Mouse (Mus musculus) neural tube, embryonic 10.5 days (tissue): ENCODE measurements at regions not wholly inside any gene's neighbourhood (a gene's known extent, or its start where the extent isn't known, plus 50 kb on each side); places are given as distances from the start of the nearest gene placed in this dataset.

ENCODE experiments used
- DNase-seq: peaks from one replicate; pipeline ENCODE4 v3.0.0-alpha.2; 2017; ENCODE audit warnings: low spot score; ENCODE audit errors: extremely low spot score

DNA sequence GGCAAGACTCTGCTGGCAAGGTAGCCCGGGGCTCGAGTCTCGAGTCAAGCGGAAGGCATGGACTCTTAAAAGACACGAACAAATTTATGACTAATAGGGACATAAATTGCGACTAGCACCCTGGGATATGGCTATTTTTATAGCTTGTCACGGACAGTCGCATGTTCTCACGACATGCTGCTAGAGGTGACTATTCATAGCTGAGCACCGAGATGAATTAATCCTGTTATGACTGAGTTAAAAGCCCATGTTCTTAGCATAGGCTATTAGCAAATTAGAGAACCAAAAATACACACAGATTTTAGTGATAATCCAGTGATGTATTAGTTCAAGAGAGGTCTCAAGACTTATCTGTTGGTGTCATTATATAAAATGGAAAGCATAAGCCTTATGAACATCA, 539.2 kb downstream of the Gm19410 start:
- no peak for DNase-seq

- no peak for DNase-seq
These were observed 540.7 kb downstream of the Gm19410 start for GRCm38 (mm10) chr8:36306336-36306735.

- DNase-seq: no peak
These were observed 541.9 kb downstream of the Gm19410 start for GRCm38 (mm10) chr8:36307496-36307895.

DNA sequence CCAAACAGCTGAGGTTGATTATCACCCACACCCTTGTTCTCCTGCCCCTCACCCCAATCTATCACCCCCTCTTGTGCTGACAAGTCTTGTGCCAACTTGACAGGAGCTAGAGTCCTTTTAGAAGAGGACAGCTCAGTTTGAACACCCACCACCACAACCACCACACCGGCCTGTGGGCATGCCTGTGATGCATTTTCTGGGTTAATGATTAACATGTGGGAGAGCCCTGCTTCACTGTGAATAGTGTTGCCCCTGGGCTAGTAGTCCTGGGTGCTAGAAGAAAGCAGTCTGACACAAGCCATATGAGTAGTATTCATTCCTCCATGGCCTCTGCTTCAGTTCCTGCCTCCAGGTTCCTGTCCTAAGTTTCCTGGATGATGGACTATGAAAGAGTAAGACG, 542.5 kb downstream of the Gm19410 start:
- DNase-seq: no peak

DNA sequence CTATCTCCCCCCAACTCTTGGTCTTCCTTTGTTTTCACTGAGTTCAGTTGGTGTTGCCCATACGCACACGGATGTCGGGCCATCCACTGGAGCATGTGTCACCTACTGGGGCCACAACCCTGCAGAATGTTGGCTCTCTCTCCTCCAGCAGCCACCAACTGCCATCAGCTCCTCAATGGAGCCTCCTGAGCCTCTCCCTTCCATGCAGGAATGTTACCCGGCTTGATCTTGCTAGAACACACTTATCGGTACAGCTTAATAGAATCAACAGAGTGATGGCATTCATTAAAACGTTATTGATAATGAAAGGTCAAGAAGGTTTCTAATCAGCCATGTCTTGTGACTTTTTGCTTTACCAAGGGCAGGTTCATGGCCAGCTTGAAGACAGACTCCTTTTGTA, 543.7 kb downstream of the Gm19410 start:
- no peak for DNase-seq

DNA sequence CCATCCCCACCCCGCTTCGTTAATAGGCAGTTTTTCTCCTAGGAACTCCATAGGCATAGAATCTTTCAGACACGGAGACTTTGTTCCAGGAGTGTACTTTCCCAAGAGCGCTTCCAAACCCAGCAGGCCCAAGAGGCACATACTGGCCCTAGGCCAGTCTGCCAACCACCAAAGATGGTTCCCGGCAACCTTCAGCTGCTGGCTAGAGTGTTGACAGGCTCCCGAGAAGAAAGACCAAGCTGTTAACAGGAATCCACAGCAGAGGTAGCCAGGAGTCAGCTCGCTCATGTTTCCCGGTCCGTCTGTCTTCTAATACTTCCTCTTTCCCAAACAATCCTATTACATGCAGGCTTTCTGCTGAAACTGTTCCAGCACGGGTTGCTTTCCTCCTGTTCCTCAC, 544.4 kb downstream of the Gm19410 start:
- DNase-seq: no peak

DNA sequence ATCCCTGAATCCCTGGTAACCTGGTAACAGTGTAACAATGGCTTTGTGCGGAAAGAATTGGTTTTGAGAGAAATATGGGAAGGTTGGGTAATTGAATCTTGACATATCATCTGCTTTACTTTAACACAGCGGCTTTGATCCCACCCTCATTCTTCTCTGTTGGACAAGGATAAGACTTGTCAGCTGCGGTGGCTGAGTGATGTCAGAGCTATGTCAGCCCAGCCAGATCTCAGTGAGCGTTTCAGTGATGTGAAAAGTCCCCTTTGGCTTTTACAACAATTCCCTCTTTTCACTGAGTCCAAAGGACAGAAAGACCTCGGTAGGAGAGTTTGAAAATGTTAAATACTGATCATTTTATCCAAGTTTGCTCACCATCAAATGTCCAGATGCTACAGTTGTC, 546.1 kb downstream of the Gm19410 start:
- DNase-seq: no peak

GRCm38 (mm10) chr8:36312963-36313362, 547.4 kb downstream of the Gm19410 start:
- no peak for DNase-seq

DNA sequence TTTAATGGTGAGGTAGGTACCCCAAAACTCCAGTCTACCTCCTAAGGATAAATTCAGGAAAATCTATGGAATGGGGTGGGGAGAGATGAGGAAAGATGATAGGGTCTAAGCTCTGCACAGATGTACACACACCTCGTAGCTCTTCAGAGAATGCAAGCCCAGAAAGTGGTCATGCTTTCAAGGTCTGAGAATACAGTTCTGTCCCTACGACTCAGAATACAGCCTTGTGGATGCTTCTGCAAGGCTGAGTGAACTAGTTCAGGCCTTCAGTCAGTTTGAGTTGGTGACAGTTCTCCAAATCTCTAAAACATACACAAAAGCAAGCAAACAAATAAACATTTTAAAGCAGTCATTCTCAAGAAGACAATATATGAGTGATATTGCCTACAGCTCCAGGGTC, 552.8 kb downstream of the Gm19410 start:
- DNase-seq: no peak

DNA sequence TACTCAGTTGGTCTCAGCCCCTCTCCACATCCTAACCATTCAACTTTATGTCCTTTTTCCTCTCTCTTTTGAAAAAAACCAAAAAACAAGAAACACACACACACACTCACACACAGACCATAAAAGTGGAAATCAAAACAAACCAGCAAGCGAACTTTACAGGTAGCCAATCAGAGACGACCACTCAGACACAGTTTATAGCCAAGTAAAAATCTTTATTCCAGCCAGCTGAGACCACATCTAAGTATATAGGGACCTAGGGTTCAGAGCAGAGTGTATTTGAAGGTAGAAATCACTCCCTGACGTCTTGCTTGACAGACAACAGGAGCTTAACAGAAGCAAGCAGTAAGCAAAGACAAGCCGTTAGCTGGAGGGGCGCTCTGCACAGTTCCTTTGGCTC, 553.3 kb downstream of the Gm19410 start:
- DNase-seq: no peak

GRCm38 (mm10) chr8:36319314-36319959, 553.8 kb downstream of the Gm19410 start:
- DNase-seq: no peak

DNA sequence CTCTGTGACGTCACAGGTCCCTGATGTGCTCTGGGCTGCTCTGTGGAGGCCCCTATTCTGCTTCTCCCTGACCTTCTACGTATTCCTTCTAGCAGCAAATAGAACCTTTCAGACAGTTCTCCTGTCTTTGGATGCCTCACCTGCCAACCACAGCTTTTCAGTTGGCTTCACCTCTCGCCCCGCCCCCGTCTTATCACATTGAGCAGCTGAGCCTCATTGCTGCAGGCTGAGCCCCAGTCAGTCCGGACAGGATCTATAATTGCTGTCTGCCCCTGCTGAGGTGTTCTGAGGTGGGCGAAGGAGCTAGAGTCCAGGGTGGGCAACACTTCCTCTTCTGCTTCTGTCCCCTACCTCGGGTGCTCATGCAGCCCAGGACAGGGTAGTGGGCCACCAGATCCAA, 556.5 kb downstream of the Gm19410 start:
- DNase-seq: no peak

DNA sequence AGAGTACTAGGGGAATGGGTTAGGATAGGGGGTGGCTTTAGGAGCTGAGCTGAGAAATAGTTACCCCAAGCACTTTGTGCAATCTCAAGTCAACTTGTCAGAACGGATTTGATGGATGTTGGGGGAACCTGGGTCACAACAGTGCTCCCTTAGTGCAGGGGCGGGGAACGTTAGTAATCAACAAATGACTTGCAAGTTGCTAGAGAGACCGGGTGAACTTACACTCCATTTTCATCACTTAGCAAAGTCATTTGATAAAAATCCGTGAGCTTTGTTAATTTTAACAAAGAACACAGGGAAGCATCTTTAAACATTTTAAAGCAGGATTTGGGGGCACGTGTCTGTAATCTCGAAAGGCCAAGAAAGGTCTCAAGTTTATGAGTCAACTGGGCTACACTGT, 557.0 kb downstream of the Gm19410 start:
- no peak for DNase-seq

- no peak for DNase-seq
These were observed 573.0 kb downstream of the Gm19410 start for GRCm38 (mm10) chr8:36338628-36339027.

GRCm38 (mm10) chr8:36339449-36339848, 573.9 kb downstream of the Gm19410 start:
- DNase-seq: no peak

GRCm38 (mm10) chr8:36340454-36340853, 574.9 kb downstream of the Gm19410 start:
- no peak for DNase-seq

DNA sequence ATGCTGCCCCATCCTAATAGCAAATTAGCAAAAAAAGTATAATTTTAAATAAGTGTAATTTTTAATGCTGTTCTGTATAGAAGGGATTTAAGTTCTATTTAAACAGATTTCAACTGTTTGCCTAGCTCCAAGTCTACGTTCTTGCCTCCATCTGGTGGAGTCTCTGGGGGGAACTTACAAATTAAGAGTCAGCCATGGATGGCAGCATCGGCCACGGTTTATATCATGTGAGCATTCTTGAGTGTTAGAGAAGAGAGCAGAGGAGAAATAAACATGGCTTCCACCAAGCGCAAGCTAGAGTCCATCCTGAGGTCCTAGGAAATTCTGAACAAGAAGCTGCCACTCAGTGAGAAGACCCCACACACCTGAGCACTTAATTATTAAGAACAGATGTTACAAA, 576.4 kb downstream of the Gm19410 start:
- no peak for DNase-seq

- DNase-seq: no peak
These were observed 577.1 kb downstream of the Gm19410 start for GRCm38 (mm10) chr8:36342650-36343049.

DNA sequence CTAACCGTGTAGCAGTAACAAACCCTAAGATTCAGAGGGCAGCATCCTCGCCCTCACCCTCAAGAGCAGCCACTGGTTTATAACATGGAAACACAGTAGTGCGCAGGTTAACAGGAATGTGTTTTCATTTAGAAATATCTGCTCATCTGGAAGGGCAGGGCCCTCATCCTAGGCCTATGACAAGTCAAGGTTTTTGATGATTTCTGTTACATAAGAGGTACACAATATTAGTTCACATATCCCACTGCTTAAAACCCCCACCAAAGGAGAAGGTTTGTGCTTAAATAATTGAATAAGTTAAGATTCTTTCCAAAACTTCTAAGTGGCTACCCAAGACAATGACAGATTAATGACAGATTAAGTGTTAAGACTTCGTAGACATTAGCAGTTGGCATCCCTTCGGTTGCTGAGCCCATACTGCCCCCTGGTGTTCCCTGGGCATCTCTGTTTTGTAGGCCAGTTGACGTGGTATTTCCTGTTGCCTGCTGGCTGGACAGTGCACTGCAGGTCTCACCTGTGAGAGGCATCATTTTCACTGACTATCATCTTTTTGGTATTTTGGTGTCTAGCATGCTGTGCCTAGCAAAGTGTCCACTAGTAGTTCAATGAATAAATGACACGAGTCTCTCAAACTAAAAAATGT, 581.2 kb downstream of the Gm19410 start:
- peak; percentile 63 for DNase-seq

DNA sequence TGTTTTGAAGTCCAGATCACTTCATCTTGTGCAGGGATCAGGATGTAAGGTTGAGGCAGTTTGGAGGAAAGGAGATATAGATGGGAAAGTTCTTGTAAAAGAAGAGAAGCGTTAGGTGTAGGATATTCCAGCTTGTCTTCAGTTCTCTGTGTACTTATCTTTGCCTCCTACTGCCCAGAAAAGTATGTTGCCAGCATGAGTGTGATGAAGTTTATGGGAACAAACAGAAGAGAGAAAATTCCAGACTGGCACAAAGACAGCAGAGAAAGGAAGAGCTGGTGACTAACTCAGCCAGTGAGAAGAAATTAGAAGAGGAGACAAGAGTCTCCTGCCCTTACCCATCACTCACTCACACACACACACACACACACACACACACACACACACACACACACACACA, 582.5 kb downstream of the Gm19410 start:
- DNase-seq: no peak

GRCm38 (mm10) chr8:36354926-36355325, 589.3 kb downstream of the Gm19410 start:
- DNase-seq: no peak

- DNase-seq: no peak
These were observed 593.4 kb downstream of the Gm19410 start for GRCm38 (mm10) chr8:36358998-36359397.

DNA sequence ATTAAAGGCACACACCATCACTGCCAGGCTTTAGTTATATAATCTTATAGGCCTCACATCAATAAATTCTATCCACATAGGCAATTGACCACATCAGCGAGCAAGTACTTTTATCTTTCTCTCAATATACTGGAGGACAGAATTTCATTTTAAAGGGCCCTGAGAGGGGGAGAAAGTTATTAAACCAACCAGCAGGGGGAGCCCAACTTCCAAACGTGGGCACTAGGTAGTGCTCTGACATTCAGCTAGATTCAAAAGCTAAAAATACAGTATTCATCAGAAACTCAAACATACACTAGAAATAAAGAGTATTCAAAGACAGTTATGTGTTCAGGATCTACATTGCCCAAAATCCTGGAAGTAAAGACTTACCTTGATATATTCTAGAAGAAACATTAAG, 595.7 kb downstream of the Gm19410 start:
- peak; percentile 39 for DNase-seq
